Mouse (Mus musculus) liver, postnatal 0 days (tissue): ENCODE data around the gene Zcchc8. TPM values are rescaled to one million over a fixed set of nuclear protein-coding genes. Genes with fewer than 3 reads are reported as not detected.
"Not testable (repeated sequence)": the region's sequence is repeated elsewhere in the genome, so short reads cannot be mapped to it uniquely, and the experiment has no call there.

Experiments
- ATAC-seq: fragments of 200-750 bp; cut with Nextera tagmentation; 2 replicates; pipeline ENCODE4 v1.8.0; 2017; ENCODE audit warnings: mild to moderate bottlenecking, moderate library complexity
- DNase-seq: peaks from one replicate; pipeline ENCODE4 v3.0.0-alpha.2; 2016
- H3K27ac ChIP-seq: fragments of 300-500 bp; sonication (generic); 2 replicates; pipeline ENCODE4 v1.5.1; 2014; ENCODE audit warnings: antibody characterized with exemption, moderate library complexity, mild to moderate bottlenecking, low read depth
- H3K27me3 ChIP-seq: fragments of 300-500 bp; sonication (generic); 2 replicates; pipeline ENCODE4 v1.6.1; 2014; ENCODE audit warnings: low read length, control low read depth, mixed read lengths; ENCODE audit not compliant: insufficient read depth
- H3K36me3 ChIP-seq: fragments of 300-500 bp; sonication (generic); replicated peaks from 2 replicates; pipeline ENCODE4 v1.6.1; 2014; ENCODE audit warnings: mild to moderate bottlenecking, control low read depth, low read length, moderate library complexity, mixed read lengths; ENCODE audit not compliant: insufficient read depth
- H3K4me1 ChIP-seq: fragments of 300-500 bp; sonication (generic); 2 replicates; pipeline ENCODE4 v1.6.1; 2014; ENCODE audit warnings: antibody characterized with exemption, mild to moderate bottlenecking, control low read depth; ENCODE audit not compliant: insufficient read depth
- H3K4me2 ChIP-seq: fragments of 300-500 bp; sonication (generic); 2 replicates; pipeline ENCODE4 v1.6.1; 2014; ENCODE audit warnings: low read depth, mild to moderate bottlenecking, low read length, moderate library complexity, mixed read lengths
- H3K4me3 ChIP-seq: fragments of 300-500 bp; sonication (generic); 2 replicates; pipeline ENCODE4 v1.5.1; 2014; ENCODE audit warnings: low read depth, low read length
- H3K9ac ChIP-seq: fragments of 300-500 bp; sonication (generic); replicated peaks from 2 replicates; pipeline ENCODE4 v1.6.1; 2014; ENCODE audit warnings: mild to moderate bottlenecking, moderate library complexity
- H3K9me3 ChIP-seq: fragments of 300-500 bp; sonication (generic); 2 replicates; pipeline ENCODE4 v1.6.1; 2016; ENCODE audit warnings: mild to moderate bottlenecking, control low read depth, low read length, mixed read lengths
- CTCF ChIP-seq: sonication (generic); IDR thresholded peaks from 2 replicates; pipeline ENCODE4 v1.5.1; 2016; ENCODE audit warnings: antibody characterized with exemption, low read depth
- EP300 ChIP-seq: IDR thresholded peaks from 2 replicates; pipeline ENCODE4 v1.6.1; 2016; ENCODE audit warnings: antibody characterized with exemption, low read depth, mild to moderate bottlenecking
- WGBS: fragments of 180-500 bp; shearing (Covaris S2); extraction: QIAGEN DNeasy Blood & Tissue Kit; methylation state at CpG from one replicate; pipeline ENCODE4 v1.1.7; 2014; ENCODE audit not compliant: insufficient replicate concordance; 5-methylcytosine and 5-hydroxymethylcytosine counted together
- polyA plus RNA-seq: library from polyadenylated mRNA; unstranded; fragments of >200 nt; fragmentation: Nextera tagmentation; extraction: Ambion mirVana; gene quantifications from 2 replicates; pipeline ENCODE4 v1.2.1, GENCODE M21; 2015

Zcchc8 gene
- polyA plus RNA-seq: 19.3 and 23.7 TPM in 2 replicates

DNA sequence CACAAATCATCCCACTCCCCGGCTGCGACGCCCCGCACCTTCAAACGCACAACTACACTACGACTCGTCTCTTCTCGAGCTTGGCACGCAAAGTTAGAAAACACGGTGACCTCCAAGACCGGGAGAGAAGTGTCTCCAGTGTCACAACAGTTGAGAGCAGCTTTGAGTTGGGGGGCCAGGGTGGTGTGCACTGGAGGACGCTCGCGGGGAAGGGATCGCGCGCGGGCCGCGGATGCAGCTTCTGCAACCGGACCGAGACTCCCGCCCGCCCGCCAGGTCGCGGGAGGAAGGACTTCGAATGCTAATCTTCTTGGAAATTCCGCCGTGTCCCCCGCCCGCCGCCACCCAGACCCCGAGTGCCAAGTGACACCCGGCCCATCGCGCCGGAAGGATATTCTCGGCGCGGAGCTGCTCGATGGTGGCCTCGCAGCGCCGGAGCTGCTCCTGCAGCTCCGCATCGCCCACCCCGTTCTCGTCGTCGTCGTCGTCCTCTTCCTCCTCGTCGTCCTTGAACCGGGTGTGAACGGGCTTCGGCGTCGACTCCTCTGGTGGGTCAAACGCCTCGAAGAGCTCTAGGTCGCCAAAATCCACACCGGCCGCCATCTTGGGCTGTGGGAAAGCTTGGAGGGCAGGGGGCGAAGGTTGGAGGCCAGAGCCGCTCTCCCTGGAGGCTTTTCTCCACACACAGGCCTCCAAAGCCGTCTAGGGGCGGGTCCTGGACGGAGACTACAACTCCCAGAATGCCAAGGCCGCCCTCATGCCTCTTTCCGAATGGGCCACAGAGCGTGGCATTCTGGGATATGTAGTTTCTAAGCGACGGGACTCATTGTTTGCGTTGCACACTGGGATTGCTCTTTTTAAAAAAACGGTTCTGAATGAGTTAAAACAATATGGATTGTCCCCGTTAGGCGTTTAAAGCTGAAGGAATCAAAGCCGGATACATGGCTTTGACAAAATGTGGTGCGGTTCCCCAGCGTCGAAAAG is at the start of gene Zcchc8:
TSS of gene Zcchc8 (minus strand) at position 773 of the 984 bp plus-strand sequence.
- DNase-seq (peak; percentile 96), ATAC-seq (peak; percentile 100)
- Histone ChIP-seq H3K4me1 (peaks cover 6% of the 10 kb centered on the region), H3K4me2 (peak within 1 kb of the TSS; percentile 80), H3K36me3 (peaks cover 18% of the 10 kb centered on the region), H3K27me3 (no peaks in the 10 kb centered on the region), H3K9me3 (no peaks in the 10 kb centered on the region), H3K27ac (peak within 1 kb of the TSS; percentile 85), H3K4me3 (peak within 1 kb of the TSS; percentile 88), H3K9ac (peak within 1 kb of the TSS; percentile 89)
- under 1% methylated on average over 81 of the region's 83 CpGs for WGBS
- TF ChIP-seq CTCF: no peak
- peak; percentile 32; the same call in 1 of the 2 replicates for TF ChIP-seq EP300

DNA sequence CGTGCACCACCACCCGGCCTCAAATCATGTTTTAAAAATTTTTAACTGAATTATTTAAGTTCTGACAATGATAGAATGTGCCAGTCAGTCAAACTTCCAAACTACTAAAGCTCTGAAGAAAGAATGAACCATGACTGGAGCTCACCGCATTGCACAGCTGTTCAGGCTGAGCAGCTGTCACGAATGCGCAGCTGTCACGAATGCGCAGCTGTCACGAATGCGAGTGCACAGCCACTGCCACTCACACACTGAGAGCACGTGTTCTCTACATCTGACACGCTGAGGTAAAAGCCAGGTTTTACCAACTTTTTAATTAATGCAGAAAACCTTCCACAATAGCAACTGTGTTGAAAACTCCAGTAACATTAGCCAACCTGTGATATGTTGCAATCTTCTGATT is 45.6 kb upstream of the Zcchc8 start:
- not testable (repeated sequence) for H3K4me3 ChIP-seq, H3K9me3 ChIP-seq, H3K4me2 ChIP-seq, ATAC-seq, H3K4me1 ChIP-seq, H3K9ac ChIP-seq, DNase-seq, H3K27ac ChIP-seq, H3K27me3 ChIP-seq
- 94% methylated on average over 11 of the region's 11 CpGs for WGBS
- peaks cover 59% of the 10 kb centered on the region for H3K36me3 ChIP-seq

GRCm38 (mm10) chr5:123765506-123765905 is 44.6 kb upstream of the Zcchc8 start:
- Histone ChIP-seq H3K4me3 (no peak overlapping the region), H3K27me3 (no peaks in the 10 kb centered on the region), H3K9me3 (no peaks in the 10 kb centered on the region), H3K9ac (no peak overlapping the region), H3K4me2 (no peak overlapping the region), H3K36me3 (peaks cover 59% of the 10 kb centered on the region), H3K4me1 (no peaks in the 10 kb centered on the region), H3K27ac (no peak overlapping the region)
- 83% methylated on average over 11 of the region's 11 CpGs for WGBS
- no peak for DNase-seq
- no peak for TF ChIP-seq EP300
- no peak for TF ChIP-seq CTCF
- no peak for ATAC-seq

DNA sequence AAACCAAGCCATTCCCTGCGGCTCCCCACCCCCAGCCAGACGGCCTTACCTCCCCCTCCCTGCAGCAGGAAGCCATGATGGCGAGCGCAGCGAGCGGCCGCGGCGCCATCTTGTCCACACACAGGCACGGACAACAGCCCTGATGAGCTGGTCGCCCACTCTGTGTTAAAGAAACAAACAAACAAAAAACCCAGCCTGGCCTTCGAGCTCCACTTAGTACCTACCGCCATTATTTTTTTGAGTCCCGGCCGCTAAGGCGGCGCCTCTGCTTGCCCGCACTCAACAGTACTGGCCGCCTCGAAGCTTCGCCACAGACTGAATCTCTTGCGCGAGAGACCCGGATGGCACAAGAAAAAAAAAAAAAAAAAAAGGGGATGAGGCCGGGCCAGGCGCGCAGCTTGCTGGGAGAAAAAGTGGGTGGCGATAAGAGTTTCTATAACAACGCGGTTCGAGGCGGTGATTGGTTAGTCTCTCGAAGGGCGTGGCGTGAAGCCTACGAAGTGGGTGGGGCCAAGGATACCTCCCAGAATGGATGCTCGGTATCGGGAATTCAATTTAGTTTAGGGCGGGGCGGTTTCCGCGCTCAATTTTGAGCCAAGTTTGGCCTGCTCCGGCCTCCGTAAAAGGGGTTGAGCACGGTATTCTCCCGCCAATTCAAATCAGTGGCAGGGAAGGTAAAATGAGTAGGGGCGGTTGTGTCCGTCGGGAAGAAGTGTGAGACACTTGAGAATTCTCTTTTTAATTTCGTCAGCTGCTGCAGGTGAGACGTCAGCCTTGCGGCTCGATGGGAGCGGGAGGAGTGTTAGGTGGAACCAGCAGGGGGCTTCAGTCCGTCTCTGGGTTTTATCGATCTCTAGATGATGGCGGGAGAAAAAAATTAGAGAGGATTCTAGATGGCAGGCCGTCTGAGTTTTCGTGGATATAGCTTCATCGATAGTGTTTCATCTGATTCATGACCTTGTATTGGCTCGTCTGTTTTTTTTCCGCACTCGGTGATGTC is 28.5 kb upstream of the Zcchc8 start, which contains the start of the genes Rsrc2 and Kntc1:
TSS of gene Rsrc2 (minus strand) at position 350 of the 1,000 bp plus-strand sequence.
TSS of gene Kntc1 (plus strand) at position 652 of the 1,000 bp plus-strand sequence.
- TF ChIP-seq CTCF (peak; percentile 39; the same call in 1 of the 2 replicates), EP300 (peak; percentile 82)
- H3K9me3 ChIP-seq: no peaks in the 10 kb centered on the region
- under 1% methylated on average over 63 of the region's 63 CpGs for WGBS
- H3K9ac ChIP-seq: peak within 1 kb of the TSS; percentile 93
- H3K36me3 ChIP-seq: peaks cover 13% of the 10 kb centered on the region
- H3K4me2 ChIP-seq: peak within 1 kb of the TSS; percentile 90
- peak within 1 kb of the TSS; percentile 100 for H3K27ac ChIP-seq
- peak; percentile 99 for DNase-seq
- peak within 1 kb of the TSS; percentile 79 for H3K4me3 ChIP-seq
- H3K4me1 ChIP-seq: peaks cover 16% of the 10 kb centered on the region
- peak; percentile 94 for ATAC-seq
- no peaks in the 10 kb centered on the region for H3K27me3 ChIP-seq

GRCm38 (mm10) chr5:123748339-123749064 is 27.6 kb upstream of the Zcchc8 start:
- WGBS: under 1% methylated on average over 18 of the region's 18 CpGs
- Histone ChIP-seq H3K4me1 (peaks cover 16% of the 10 kb centered on the region), H3K36me3 (peaks cover 22% of the 10 kb centered on the region), H3K4me2 (peak overlapping the region; percentile 86), H3K27me3 (no peaks in the 10 kb centered on the region), H3K27ac (peak overlapping the region; percentile 100), H3K4me3 (peak overlapping the region; percentile 79), H3K9ac (peak overlapping the region; percentile 93), H3K9me3 (no peaks in the 10 kb centered on the region)
- ATAC-seq: peak; percentile 5; the same call in 1 of the 2 replicates
- no peak for TF ChIP-seq CTCF
- TF ChIP-seq EP300: no peak
- no peak for DNase-seq
